Mouse (Mus musculus) kidney, embryonic 15.5 days (tissue): ENCODE measurements around the gene Capg. TPM values are rescaled to one million over a fixed set of nuclear protein-coding genes. Genes with fewer than 3 reads are reported as not detected.
A peak's percentile ranks its signal among the peaks of the same experiment; 100 is the strongest.

Experiments used
- ATAC-seq: fragments of 200-750 bp; cut with Nextera tagmentation; replicated peaks from 2 replicates; pipeline ENCODE4 v1.8.0; 2017; ENCODE audit warnings: moderate TSS enrichment; ENCODE audit not compliant: low FRiP score
- H3K27ac ChIP-seq: fragments of 300-500 bp; sonication (generic); 2 replicates; pipeline ENCODE4 v1.5.1; 2015; ENCODE audit warnings: mild to moderate bottlenecking, inconsistent platforms
- H3K27me3 ChIP-seq: fragments of 300-500 bp; sonication (generic); 2 replicates; pipeline ENCODE4 v1.6.1; 2015; ENCODE audit warnings: inconsistent platforms
- H3K36me3 ChIP-seq: fragments of 300-500 bp; sonication (generic); 2 replicates; pipeline ENCODE4 v1.6.1; 2015; ENCODE audit warnings: inconsistent platforms
- H3K4me1 ChIP-seq: fragments of 300-500 bp; sonication (generic); 2 replicates; pipeline ENCODE4 v1.6.1; 2015; ENCODE audit warnings: inconsistent platforms
- H3K4me2 ChIP-seq: fragments of 300-500 bp; sonication (generic); 2 replicates; pipeline ENCODE4 v1.6.1; 2015; ENCODE audit warnings: moderate library complexity, mild to moderate bottlenecking, inconsistent platforms
- H3K4me3 ChIP-seq: fragments of 300-500 bp; sonication (generic); replicated peaks from 2 replicates; pipeline ENCODE4 v1.5.1; 2015; ENCODE audit warnings: mild to moderate bottlenecking, inconsistent platforms
- H3K9ac ChIP-seq: fragments of 300-500 bp; sonication (generic); 2 replicates; pipeline ENCODE4 v1.6.1; 2015; ENCODE audit warnings: mild to moderate bottlenecking, inconsistent platforms
- H3K9me3 ChIP-seq: fragments of 300-500 bp; sonication (generic); replicated peaks from 2 replicates; pipeline ENCODE4 v1.6.1; 2016; ENCODE audit warnings: inconsistent platforms
- WGBS: fragments of 180-500 bp; shearing (Covaris S2); methylation state at CpG from one replicate; pipeline ENCODE4 v1.1.7; 2015; ENCODE audit warnings: mixed read lengths; 5-methylcytosine and 5-hydroxymethylcytosine counted together
- polyA plus RNA-seq: library from polyadenylated mRNA; unstranded; fragments of >200 nt; fragmentation: Nextera tagmentation; extraction: Ambion mirVana; gene quantifications from 2 replicates; pipeline ENCODE4 v1.2.1, GENCODE M21; 2015

Capg gene
- polyA plus RNA-seq, 1 experiment from 2014 or later: 70.7 TPM

DNA sequence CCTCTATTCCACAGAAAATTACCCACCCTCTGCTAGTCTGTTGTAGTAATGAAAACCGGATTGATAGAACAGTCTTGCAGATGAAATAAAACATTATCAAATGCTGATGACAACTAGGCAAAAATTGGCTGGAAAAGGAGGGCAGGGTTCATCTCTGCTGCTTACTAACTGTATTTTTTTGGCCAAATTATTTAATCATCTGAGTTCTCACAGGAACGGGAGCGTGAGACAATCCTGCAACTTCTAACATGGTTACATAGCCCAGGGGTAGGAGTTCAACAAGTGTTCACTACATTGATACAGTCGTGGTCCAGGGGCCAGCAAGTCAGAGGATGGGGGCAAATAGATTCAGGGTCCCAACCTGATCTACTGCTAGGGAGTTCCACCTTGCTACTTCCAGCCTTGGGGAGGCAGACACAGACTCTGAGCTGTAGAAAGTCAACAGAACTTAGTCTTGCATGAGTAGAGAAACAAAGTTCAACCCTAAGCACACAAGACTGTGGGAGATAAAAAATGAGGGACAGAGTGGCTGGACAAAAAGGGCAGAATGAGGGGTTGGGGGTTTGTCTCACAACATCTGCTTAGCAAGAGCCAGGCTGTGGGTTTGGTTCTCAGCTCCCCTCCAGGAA lies 39.1 kb downstream of the Capg start:
- no peaks in the 10 kb centered on the region for H3K9me3 ChIP-seq
- no peak overlapping the region for H3K4me2 ChIP-seq
- peaks cover 18% of the 10 kb centered on the region; the same call in 1 of the 2 replicates for H3K36me3 ChIP-seq
- H3K27me3 ChIP-seq: no peaks in the 10 kb centered on the region
- no peak for ATAC-seq
- 87% methylated on average over 4 of the region's 4 CpGs for whole genome bisulfite sequencing
- no peak overlapping the region for H3K27ac ChIP-seq
- no peaks in the 10 kb centered on the region for H3K4me1 ChIP-seq
- H3K4me3 ChIP-seq: no peak overlapping the region
- H3K9ac ChIP-seq: no peak overlapping the region

DNA sequence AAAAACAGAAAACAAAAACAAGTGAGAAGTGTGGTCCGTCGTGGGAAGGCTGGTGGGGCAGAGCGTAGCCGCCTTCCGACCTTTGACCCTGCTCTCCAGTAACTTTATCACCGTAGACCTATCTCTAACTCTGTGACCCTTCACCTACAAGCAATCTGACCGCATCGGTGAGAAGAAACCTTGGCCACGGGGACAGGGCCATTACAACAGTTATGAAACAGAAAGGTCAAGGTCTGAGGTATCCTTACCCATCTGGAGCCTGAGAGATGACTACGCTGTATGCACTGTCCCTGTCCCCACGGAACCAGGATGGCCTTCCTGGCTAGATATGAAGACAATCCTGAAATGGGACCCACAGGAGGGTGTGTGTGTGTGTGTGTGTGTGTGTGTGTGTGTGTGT lies 40.0 kb downstream of the Capg start:
- Histone ChIP-seq H3K9ac (no peak overlapping the region), H3K27me3 (no peaks in the 10 kb centered on the region), H3K9me3 (no peaks in the 10 kb centered on the region), H3K27ac (no peak overlapping the region), H3K36me3 (peaks cover 13% of the 10 kb centered on the region; the same call in 1 of the 2 replicates), H3K4me1 (no peaks in the 10 kb centered on the region), H3K4me2 (no peak overlapping the region), H3K4me3 (no peak overlapping the region)
- 62% methylated on average over 11 of the region's 11 CpGs for WGBS
- ATAC-seq: no peak; the same call in 1 of the 2 replicates

DNA sequence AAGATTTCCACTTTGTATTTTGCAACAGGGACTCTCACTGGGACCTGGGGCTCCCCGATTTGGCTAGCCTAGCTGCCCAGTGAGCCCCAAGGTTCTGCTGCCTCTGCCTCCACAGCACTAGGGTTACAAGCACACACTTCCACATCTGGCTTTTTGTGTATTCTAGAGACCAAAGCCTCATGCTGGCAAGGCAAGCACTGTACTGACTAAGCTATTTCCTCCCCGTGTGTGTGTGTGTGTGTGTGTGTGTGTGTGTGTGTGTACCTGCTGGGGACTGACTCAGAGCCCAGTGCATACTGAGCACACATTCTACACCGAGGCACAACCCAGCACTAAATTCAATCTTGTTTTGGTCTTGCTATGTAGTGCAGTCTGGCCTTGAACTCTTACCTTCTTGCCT lies 42.5 kb downstream of the Capg start:
- 78% methylated on average over 3 of the region's 3 CpGs for WGBS
- Histone ChIP-seq H3K9ac (no peak overlapping the region), H3K4me3 (no peak overlapping the region), H3K4me2 (no peak overlapping the region), H3K27me3 (no peaks in the 10 kb centered on the region), H3K4me1 (no peaks in the 10 kb centered on the region), H3K9me3 (no peaks in the 10 kb centered on the region), H3K36me3 (0 out of 2 replicates have a peak, but pooled peaks cover 3% of the 10 kb centered on the region), H3K27ac (no peak overlapping the region)
- ATAC-seq: no peak

DNA sequence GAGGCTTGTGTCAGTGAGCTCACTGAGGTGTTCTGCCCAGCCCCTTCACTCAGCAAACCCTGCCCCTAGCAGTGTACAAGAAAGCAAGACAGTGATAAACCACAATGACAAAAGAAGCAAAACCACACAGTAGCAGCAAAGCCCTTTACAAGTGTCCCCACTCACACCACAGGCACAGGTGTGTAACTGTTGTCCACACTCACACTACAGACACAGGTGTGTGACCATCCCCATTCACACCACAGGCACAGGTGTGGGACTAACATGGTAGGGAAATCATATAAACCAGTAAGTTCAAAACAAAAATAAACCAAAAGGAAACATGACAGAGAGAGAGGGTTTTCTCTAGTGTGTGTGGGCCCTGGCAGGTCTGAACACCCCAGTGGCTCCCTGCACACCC lies 44.1 kb downstream of the Capg start:
- no peak overlapping the region for H3K27ac ChIP-seq
- no peak for ATAC-seq
- no peak overlapping the region for H3K4me2 ChIP-seq
- H3K36me3 ChIP-seq: 0 out of 2 replicates have a peak, but pooled peaks cover 3% of the 10 kb centered on the region
- no peak overlapping the region for H3K9ac ChIP-seq
- no peaks in the 10 kb centered on the region for H3K4me1 ChIP-seq
- H3K4me3 ChIP-seq: no peak overlapping the region
- H3K9me3 ChIP-seq: no peaks in the 10 kb centered on the region
- H3K27me3 ChIP-seq: no peaks in the 10 kb centered on the region

DNA sequence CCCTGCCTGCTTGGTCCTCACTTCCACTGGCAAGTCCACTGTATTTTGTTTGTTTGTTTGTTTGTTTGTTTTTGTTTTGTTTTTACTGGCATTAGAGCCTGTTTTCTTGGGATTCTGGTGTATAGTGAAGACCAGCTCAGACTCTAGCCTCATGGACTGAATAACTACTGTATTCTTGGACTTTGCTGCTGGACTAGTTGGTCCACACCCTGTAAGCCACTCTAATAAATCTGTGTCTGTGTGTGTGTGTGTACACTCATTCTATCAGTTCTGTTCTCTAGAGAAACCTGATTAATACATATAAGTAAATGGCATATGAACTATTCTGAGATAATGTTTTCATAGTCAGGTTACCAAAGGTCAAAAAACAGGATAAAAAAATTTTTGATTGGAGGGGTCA lies 45.9 kb downstream of the Capg start:
- Histone ChIP-seq H3K4me2 (no peak overlapping the region), H3K4me3 (no peak overlapping the region), H3K36me3 (peaks cover 7% of the 10 kb centered on the region; the same call in 1 of the 2 replicates), H3K4me1 (no peaks in the 10 kb centered on the region), H3K9ac (no peak overlapping the region), H3K9me3 (no peaks in the 10 kb centered on the region), H3K27ac (no peak overlapping the region), H3K27me3 (no peaks in the 10 kb centered on the region)
- ATAC-seq: no peak

DNA sequence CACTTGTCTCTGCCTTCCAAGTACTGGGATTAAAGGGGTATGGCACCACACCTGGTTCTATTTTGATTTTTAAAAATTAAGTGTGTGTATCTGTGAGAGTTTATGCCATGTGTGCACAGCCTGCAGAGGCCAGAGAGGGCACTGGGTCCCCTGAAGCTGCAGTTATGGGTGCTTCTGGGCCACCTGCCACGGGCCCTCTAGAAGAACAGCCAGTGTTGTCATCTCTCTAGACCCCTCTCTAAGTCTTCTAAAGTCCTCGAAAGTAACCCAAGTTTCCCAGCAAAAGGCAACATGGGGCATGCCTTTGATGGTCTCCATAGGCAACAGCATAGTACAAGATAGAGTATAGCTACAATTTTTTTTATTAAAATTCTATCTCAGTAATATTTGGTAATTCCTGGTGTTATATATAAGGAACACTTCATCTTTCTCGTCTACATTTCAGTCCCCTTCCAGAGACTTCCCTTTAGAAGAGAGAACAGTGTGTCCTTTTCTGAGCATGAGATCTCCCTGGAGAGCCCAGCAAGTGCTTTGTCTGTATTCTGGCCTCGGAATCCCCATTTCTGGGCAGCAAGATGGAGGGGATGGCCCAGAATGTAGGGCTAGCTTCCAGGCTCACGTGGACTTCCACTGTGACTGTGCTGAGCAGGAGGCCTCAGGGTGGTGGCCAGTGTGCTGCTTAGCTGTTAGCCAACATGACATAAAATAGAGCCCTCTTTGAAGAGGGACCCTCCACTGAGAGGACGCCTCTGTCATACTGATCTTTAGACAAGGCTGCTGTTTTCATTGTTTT lies 49.0 kb downstream of the Capg start:
- ATAC-seq: no peak
- H3K4me2 ChIP-seq: no peak overlapping the region
- no peak overlapping the region for H3K9ac ChIP-seq
- WGBS: 81% methylated on average over 6 of the region's 6 CpGs
- H3K27me3 ChIP-seq: no peaks in the 10 kb centered on the region
- peaks cover 15% of the 10 kb centered on the region for H3K4me1 ChIP-seq
- peaks cover 4% of the 10 kb centered on the region; the same call in 1 of the 2 replicates for H3K36me3 ChIP-seq
- H3K27ac ChIP-seq: no peak overlapping the region
- no peaks in the 10 kb centered on the region for H3K9me3 ChIP-seq
- H3K4me3 ChIP-seq: no peak overlapping the region

DNA sequence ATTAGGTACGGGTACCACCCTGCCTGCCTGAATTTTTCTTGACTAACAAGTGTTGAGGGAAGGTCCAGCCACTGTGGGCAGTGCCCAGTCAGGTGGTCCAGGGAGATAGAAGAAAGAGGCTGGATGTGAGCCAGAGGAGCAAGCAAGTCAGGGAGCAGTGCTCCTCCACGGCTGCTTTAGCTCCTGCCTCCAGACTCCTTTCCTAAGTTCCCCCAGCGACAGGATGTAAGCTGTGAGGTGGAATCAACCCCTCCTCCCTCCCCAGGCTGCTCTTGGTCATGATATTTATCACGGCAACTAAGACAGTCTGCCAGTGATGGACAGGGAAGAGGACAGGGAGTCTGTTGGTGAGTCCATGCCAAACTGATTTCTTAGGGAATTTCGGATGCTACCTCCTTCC lies 49.7 kb downstream of the Capg start:
- Histone ChIP-seq H3K4me2 (no peak overlapping the region), H3K36me3 (peaks cover 4% of the 10 kb centered on the region; the same call in 1 of the 2 replicates), H3K9ac (no peak overlapping the region), H3K9me3 (no peaks in the 10 kb centered on the region), H3K4me1 (peaks cover 19% of the 10 kb centered on the region), H3K27me3 (no peaks in the 10 kb centered on the region), H3K4me3 (no peak overlapping the region), H3K27ac (no peak overlapping the region)
- WGBS: 48% methylated on average over 5 of the region's 5 CpGs
- ATAC-seq: no peak

DNA sequence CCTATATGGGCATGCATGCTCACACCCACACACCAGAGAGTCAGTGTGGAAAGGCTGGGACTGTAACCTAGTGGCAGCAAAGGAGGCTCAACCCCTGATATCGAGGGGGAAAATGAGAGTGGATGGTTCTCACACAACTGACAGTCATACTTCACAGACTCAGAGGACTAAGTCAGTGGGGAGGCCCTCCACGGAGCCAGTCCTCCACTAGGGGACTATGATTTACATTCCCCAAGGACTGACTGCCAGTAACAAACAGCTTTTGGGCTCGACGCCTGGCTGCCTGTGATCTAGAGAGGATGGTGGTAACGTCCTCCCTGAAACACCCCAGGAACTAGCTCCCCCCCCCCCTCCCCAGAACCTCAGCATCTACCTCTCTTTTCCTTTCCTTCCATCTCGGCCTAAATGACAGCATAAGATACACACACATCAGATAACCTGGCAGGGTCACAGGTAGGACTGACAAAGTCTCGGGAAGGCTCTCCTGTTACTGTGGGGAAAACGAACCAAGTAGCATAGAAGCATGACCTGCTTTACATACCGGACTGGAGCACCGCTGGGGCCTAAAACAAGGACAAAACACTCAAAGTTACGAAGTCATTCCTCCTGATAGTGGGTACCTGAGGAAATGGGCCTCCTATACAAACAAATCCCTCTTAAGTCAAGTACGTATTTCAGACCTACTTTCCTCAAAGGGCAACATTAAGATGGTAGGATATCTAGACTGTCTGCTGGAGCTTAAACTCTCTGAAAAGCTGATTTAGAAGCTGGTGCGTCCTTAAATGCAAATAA lies 53.1 kb downstream of the Capg start:
- Histone ChIP-seq H3K4me3 (peak overlapping the region; percentile 61), H3K4me2 (peak overlapping the region; percentile 75), H3K36me3 (peaks cover 4% of the 10 kb centered on the region), H3K9me3 (no peaks in the 10 kb centered on the region), H3K4me1 (peaks cover 22% of the 10 kb centered on the region), H3K27me3 (no peaks in the 10 kb centered on the region), H3K27ac (peak overlapping the region; percentile 7; the same call in 1 of the 2 replicates), H3K9ac (peak overlapping the region; percentile 60)
- no peak for ATAC-seq
- WGBS: 29% methylated on average over 13 of the region's 13 CpGs

DNA sequence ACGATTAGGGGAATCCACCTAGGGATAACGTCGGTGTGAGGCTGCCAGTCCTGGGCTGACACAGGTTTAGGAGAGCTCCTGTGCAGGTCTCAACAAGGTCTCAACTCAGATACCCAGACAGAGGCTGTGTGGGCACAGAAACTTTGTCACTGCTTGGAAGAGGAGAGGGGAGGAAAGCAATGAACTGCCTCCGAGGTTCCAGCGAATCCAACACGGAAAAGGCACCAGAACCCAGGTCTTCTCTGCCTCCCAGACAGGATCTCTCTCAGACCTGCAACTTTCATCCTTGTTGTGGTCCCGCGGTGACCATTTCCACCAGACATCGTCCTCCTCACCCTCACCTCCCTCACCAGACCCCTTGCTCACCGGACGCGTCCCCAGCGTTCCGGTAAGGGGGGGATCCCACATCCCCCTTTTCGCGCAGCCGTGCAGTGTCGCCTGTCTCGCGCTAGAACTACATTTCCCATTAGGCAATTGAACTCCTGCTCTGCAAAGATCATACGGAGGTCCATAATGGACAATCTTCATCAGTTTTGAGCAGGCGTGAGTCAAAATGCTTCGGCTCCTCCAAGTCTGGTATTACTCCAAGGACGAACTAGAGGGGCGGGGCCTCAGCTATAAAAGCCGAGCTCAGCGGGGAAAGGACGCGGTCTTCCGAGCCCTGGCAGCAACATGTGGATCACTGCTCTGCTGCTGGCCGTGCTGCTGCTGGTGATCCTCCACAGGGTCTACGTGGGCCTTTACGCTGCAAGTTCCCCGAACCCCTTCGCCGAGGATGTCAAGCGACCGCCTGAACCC lies 54.0 kb downstream of the Capg start, which contains the start of the genes Elmod3 and Retsat:
TSS of gene Elmod3 (minus strand) at position 458 of the 798 bp plus-strand sequence.
TSS of gene Retsat (plus strand) at position 520 of the 798 bp plus-strand sequence.
- no peaks in the 10 kb centered on the region for H3K27me3 ChIP-seq
- H3K4me3 ChIP-seq: peak within 1 kb of the TSS; percentile 61
- peaks cover 10% of the 10 kb centered on the region for H3K36me3 ChIP-seq
- no peaks in the 10 kb centered on the region for H3K9me3 ChIP-seq
- H3K4me1 ChIP-seq: peaks cover 22% of the 10 kb centered on the region
- WGBS: under 1% methylated on average over 38 of the region's 38 CpGs
- peak within 1 kb of the TSS; percentile 75 for H3K4me2 ChIP-seq
- peak; percentile 91 for ATAC-seq
- H3K9ac ChIP-seq: peak within 1 kb of the TSS; percentile 60
- peak within 1 kb of the TSS; percentile 86 for H3K27ac ChIP-seq

DNA sequence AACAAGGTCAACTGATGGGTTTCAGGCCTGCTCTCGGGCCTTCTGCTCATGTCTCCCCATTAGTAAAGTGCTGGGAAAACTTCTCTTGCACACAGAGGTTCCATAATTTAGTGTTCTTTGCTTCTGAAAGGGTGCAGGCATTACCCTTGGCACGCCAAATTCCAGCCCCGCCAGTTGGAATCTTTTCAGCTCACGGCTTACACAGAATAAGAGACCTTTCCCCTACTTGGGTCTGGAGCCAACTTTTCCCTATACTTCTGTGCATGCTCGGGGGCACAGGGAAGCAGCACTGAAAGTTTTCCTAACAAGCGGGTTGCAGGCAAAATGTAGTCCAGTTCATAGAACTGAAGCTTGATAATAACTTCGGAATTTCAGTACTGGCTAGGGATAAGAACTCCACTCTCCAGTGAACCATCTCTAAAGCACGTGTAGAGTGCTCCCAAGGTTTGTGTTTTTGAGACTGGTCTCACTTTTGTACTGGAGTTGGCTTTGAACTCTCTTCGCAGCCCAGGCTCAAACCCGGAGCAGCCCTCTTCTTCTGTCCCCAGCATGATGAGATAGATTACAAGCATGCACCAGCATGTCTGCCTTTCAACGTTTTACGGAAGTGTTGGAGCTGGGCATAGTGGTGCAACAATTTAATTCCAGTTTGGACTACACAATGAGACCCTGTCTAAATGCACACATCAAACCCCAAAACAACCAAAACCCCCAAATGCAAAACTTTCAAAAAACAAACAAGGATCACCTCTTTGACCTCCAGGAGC lies 54.8 kb downstream of the Capg start:
- Histone ChIP-seq H3K4me3 (peak overlapping the region; percentile 61), H3K4me1 (peaks cover 22% of the 10 kb centered on the region), H3K27ac (peak overlapping the region; percentile 86), H3K36me3 (peaks cover 17% of the 10 kb centered on the region), H3K27me3 (no peaks in the 10 kb centered on the region), H3K9me3 (no peaks in the 10 kb centered on the region), H3K4me2 (peak overlapping the region; percentile 75), H3K9ac (peak overlapping the region; percentile 44)
- WGBS: 41% methylated on average over 12 of the region's 12 CpGs
- ATAC-seq: peak; percentile 22; the same call in 1 of the 2 replicates

DNA sequence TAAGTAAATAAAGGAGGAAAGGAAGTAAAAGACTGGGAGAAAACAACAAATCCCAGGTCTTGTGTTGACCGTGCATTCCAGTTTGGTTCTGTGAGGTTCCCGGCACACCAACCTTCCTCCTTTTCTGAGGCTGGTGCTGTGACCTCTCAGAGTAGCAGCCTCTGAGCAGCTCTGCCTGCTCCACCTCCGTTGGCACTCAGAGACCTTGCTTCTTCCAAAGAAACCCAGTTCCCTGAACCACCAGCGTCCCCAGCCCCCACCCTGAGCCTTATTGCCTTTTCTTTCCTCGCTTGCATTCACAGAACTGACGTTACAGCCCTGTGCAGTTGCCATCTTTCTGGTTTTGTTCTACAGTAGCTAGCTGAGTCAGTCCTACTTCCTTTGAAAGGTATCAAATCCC lies 56.0 kb downstream of the Capg start:
- no peak overlapping the region for H3K27ac ChIP-seq
- peaks cover 26% of the 10 kb centered on the region for H3K36me3 ChIP-seq
- H3K4me2 ChIP-seq: no peak overlapping the region
- peaks cover 22% of the 10 kb centered on the region for H3K4me1 ChIP-seq
- no peak overlapping the region for H3K9ac ChIP-seq
- H3K9me3 ChIP-seq: no peaks in the 10 kb centered on the region
- no peak overlapping the region for H3K4me3 ChIP-seq
- H3K27me3 ChIP-seq: no peaks in the 10 kb centered on the region
- 79% methylated on average over 6 of the region's 6 CpGs for WGBS
- ATAC-seq: no peak
